Mouse (Mus musculus) neural tube, embryonic 14.5 days (tissue): ENCODE measurements at regions not wholly inside any gene's neighbourhood (a gene's known extent, or its start where the extent isn't known, plus 50 kb on each side); places are given as distances from the start of the nearest gene placed in this dataset.
"Not testable (repeated sequence)": the region's sequence is repeated elsewhere in the genome, so short reads cannot be mapped to it uniquely, and the experiment has no call there.

Experiments used
- ATAC-seq: fragments of 200-750 bp; cut with Nextera tagmentation; 2 replicates; pipeline ENCODE4 v1.8.0; 2017; ENCODE audit warnings: low read depth, mild to moderate bottlenecking, moderate TSS enrichment, moderate library complexity
- H3K27ac ChIP-seq: fragments of 300-500 bp; sonication (generic); 2 replicates; pipeline ENCODE4 v1.5.1; 2014; ENCODE audit warnings: low read depth, mild to moderate bottlenecking, control low read depth, low read length, moderate library complexity, mixed read lengths
- H3K27me3 ChIP-seq: fragments of 300-500 bp; sonication (generic); 2 replicates; pipeline ENCODE4 v1.6.1; 2014; ENCODE audit warnings: low read length; ENCODE audit not compliant: control insufficient read depth, insufficient read depth
- H3K36me3 ChIP-seq: fragments of 300-500 bp; sonication (generic); 2 replicates; pipeline ENCODE4 v1.6.1; 2014; ENCODE audit warnings: low read length, mixed read lengths; ENCODE audit not compliant: control insufficient read depth, insufficient read depth
- H3K4me1 ChIP-seq: fragments of 300-500 bp; sonication (generic); 2 replicates; pipeline ENCODE4 v1.6.1; 2014; ENCODE audit warnings: low read length; ENCODE audit not compliant: control insufficient read depth, insufficient read depth
- H3K4me2 ChIP-seq: fragments of 300-500 bp; sonication (generic); 2 replicates; pipeline ENCODE4 v1.6.1; 2014; ENCODE audit warnings: mild to moderate bottlenecking, low read depth, low read length, control low read depth
- H3K4me3 ChIP-seq: fragments of 300-500 bp; sonication (generic); 2 replicates; pipeline ENCODE4 v1.5.1; 2014; ENCODE audit warnings: low read depth, low read length, control low read depth, mixed read lengths
- H3K9ac ChIP-seq: fragments of 300-500 bp; sonication (generic); replicated peaks from 2 replicates; pipeline ENCODE4 v1.6.1; 2014; ENCODE audit warnings: low read depth, mild to moderate bottlenecking, control low read depth, low read length, mixed read lengths
- H3K9me3 ChIP-seq: fragments of 300-500 bp; sonication (generic); 2 replicates; pipeline ENCODE4 v1.6.1; 2016; ENCODE audit warnings: low read length; ENCODE audit not compliant: control insufficient read depth
- WGBS: fragments of 180-500 bp; shearing (Covaris S2); extraction: QIAGEN DNeasy Blood & Tissue Kit; methylation state at CpG from one replicate; pipeline ENCODE4 v1.1.7; 2014; 5-methylcytosine and 5-hydroxymethylcytosine counted together

DNA sequence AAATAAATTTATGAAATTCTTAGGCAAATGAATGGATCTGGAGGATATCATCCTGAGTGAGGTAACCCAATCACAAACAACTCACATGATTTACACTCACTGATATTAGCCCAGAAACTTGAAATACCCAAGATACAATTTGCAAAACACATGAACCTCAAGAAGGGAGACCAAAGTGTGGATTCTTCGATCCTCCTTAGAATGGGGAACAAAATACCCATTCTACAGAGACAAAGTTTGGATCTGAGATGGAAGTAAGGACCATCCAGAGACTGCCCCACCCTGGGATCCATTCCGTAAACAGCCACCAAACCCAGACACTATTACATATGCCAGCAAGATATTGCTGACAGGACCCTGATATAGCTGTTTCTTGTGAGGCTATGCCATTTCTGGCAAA is 971.2 kb downstream of the Agbl1 start:
- H3K36me3 ChIP-seq, H3K27me3 ChIP-seq, H3K9ac ChIP-seq, H3K9me3 ChIP-seq, H3K4me1 ChIP-seq, H3K27ac ChIP-seq, H3K4me2 ChIP-seq, ATAC-seq, H3K4me3 ChIP-seq: not testable (repeated sequence)
- WGBS: 95% methylated on average over 2 of the region's 2 CpGs

DNA sequence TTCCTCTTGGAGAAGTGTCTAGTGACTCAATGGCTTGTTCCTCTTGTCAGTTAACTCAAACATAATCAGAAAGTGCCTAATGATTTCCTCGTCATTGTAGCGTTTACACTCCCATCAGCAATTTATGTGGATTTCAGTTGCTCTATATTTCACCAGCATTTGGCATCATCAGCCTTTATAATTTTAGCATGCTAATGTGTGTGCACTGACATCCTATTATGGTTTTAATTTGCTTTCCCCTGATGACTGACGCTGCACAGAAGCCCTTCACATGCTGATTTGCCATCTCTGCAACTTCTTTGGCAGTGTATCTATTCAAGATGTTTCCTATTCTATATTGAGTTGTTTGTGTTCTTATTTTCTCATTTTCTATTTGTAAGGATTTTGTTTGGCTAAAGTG is 975.9 kb downstream of the Agbl1 start:
- Histone ChIP-seq H3K4me2 (no peak overlapping the region), H3K9ac (no peak overlapping the region), H3K4me3 (no peak overlapping the region), H3K27me3 (no peaks in the 10 kb centered on the region), H3K9me3 (no peaks in the 10 kb centered on the region), H3K27ac (no peak overlapping the region), H3K36me3 (no peaks in the 10 kb centered on the region), H3K4me1 (no peaks in the 10 kb centered on the region)
- WGBS: 47% methylated on average over 3 of the region's 3 CpGs
- no peak for ATAC-seq

DNA sequence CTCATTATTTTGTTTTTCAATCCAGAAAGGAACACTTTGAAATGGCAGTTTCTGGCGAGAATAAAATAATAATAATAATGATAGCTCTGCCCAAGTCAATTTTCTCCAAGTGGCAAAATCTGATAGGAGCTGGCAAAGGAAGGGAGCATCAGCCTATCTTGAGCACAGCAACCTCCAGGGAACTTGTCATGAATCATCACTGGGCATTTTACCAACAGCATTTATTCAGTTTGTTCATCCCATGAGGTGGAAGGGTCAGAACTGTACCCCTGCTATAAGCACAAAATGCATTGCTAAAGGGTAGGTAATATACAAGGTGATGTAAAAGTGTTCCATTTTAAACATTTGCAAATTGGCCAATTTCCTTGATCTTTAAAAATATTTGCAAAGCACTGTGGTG is 1019.7 kb downstream of the Agbl1 start:
- 56% methylated on average over 1 of the region's 1 CpGs for WGBS
- Histone ChIP-seq H3K9me3 (no peaks in the 10 kb centered on the region), H3K4me1 (no peaks in the 10 kb centered on the region), H3K9ac (no peak overlapping the region), H3K36me3 (no peaks in the 10 kb centered on the region), H3K4me3 (no peak overlapping the region), H3K4me2 (no peak overlapping the region), H3K27ac (no peak overlapping the region), H3K27me3 (no peaks in the 10 kb centered on the region)
- no peak for ATAC-seq

DNA sequence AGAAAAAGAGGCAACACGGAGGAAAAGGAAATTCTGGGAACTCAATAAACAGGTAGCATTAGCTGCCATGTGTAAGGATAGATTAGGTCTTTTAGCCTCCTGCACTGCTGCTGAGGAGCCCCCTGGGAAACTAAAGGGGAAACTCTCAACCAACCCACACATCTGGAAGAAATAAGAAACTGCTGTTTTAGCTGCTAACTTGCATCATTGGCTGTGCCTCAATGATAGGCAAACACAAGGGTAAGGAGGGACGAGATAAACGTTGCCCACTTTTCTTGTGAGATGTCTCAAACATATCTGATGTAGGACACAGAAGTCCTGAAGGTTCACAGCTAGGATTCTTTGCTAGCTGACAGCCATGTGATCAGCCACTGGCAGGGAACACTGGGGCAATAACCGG is 1058.0 kb downstream of the Agbl1 start:
- 80% methylated on average over 4 of the region's 4 CpGs for WGBS

DNA sequence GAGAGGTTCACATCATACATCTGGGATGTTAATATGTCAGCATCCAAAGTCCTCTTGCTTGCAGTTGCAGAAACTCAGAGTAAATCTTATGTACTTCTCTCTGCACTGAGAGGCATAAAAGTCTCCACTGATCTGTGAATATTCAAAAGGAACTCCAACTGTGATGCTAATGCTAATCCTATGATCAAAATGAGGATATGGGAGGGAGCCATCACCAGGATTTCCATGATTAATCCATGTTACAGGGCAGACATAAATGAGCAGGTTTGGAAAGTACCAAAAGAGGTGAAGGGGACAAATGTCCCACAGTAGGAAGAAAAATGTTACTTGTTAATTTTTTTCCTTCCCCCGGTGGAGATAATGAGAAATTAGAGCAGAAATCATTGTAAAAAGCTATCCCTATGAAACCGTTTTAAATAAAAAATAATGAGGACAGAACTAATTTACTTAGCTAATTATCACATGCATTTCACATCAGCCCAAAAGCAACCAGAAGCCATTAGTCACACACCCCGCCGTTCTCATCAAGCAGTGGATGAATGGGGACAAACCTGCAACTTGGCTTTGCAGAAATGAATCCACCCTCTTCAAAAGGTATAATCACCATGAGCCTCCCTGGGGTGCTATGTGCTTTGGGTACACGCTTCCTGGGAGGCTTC is 1065.4 kb downstream of the Agbl1 start:
- Histone ChIP-seq H3K36me3 (no peaks in the 10 kb centered on the region), H3K4me2 (no peak overlapping the region), H3K9me3 (no peaks in the 10 kb centered on the region), H3K4me3 (no peak overlapping the region), H3K4me1 (no peaks in the 10 kb centered on the region), H3K27me3 (no peaks in the 10 kb centered on the region), H3K27ac (no peak overlapping the region), H3K9ac (no peak overlapping the region)
- ATAC-seq: no peak
- 19% methylated on average over 5 of the region's 5 CpGs for WGBS

More for the DNA sequence above, 1058.0 kb downstream of the Agbl1 start:
- H3K9ac ChIP-seq: no peak overlapping the region
- H3K27me3 ChIP-seq: no peaks in the 10 kb centered on the region
- H3K36me3 ChIP-seq: no peaks in the 10 kb centered on the region
- H3K9me3 ChIP-seq: no peaks in the 10 kb centered on the region
- no peak overlapping the region for H3K4me2 ChIP-seq
- ATAC-seq: no peak
- no peak overlapping the region for H3K4me3 ChIP-seq
- no peaks in the 10 kb centered on the region for H3K4me1 ChIP-seq
- no peak overlapping the region for H3K27ac ChIP-seq

DNA sequence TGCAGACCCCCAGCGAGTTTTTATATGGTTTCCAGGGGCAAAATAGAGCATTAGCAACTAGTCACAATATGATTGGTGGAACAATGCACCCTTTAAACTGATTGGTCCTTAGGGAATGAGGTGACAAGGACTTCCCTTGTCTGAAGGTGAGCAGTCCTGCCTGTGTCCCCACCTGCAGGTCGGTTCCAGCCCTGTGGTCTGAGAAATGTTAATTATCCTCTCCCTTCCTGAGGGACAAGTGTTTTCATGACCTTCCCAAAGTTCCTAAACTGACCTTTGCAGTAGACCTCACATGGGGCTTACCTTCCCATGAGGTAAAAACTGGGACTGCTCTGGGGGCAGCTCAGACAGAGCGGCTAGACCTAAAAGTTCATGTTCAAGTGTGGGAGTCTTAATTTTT is 1073.5 kb downstream of the Agbl1 start:
- no peak overlapping the region for H3K4me2 ChIP-seq

DNA sequence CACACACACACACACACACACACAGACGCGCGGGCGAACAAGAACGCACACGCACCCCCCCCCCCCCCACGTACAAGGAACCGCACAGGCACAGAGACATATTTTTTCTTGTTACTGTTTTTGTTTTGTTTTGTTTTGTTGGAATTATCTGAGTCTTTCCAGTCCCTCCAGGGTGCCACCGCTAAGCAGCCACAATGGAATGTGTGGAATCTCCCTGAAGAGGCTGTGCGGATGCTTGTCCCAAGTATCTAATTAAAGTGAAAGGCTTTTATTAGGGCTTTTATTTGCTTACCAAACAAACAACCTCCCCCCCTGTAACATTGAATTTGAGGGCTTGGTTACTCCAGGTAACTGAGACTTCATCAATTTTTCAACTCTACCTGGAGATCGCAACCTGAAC is 1074.2 kb downstream of the Agbl1 start:
- no peaks in the 10 kb centered on the region for H3K27me3 ChIP-seq
- ATAC-seq: peak; percentile 49; the same call in 1 of the 2 replicates
- H3K36me3 ChIP-seq: no peaks in the 10 kb centered on the region
- H3K9me3 ChIP-seq: no peaks in the 10 kb centered on the region
- WGBS: 9% methylated on average over 5 of the region's 11 CpGs
- no peaks in the 10 kb centered on the region for H3K4me1 ChIP-seq
- H3K27ac ChIP-seq: no peak overlapping the region
- H3K4me2 ChIP-seq: peak overlapping the region; percentile 29; the same call in 1 of the 2 replicates
- no peak overlapping the region for H3K4me3 ChIP-seq
- H3K9ac ChIP-seq: no peak overlapping the region

More for the DNA sequence above, 1073.5 kb downstream of the Agbl1 start:
- H3K4me3 ChIP-seq: no peak overlapping the region
- no peak overlapping the region for H3K27ac ChIP-seq
- 43% methylated on average over 3 of the region's 3 CpGs for WGBS
- H3K4me1 ChIP-seq: no peaks in the 10 kb centered on the region
- H3K9me3 ChIP-seq: no peaks in the 10 kb centered on the region
- ATAC-seq: no peak
- H3K27me3 ChIP-seq: no peaks in the 10 kb centered on the region
- no peak overlapping the region for H3K9ac ChIP-seq
- no peaks in the 10 kb centered on the region for H3K36me3 ChIP-seq

DNA sequence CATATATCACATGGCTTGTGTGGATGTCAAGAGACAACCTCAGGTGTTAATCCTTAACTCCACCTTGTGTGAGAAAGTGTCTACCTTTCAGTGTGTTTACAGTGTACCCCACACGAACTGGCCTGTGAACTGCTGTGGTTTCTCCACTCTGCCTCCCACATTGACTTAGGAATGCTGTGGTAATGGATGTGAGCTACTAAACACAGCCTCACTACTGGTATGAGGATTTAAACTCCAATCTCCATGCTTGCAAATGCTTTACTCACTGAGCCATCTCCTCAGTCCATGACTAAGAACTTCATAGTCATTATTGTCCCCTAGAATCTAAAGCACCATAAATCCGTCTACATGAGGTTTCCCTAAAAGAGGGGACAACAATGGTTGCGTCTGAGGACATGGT is 1075.8 kb downstream of the Agbl1 start:
- Histone ChIP-seq H3K9ac (no peak overlapping the region), H3K9me3 (no peaks in the 10 kb centered on the region), H3K36me3 (no peaks in the 10 kb centered on the region), H3K4me2 (no peak overlapping the region), H3K4me3 (no peak overlapping the region), H3K4me1 (no peaks in the 10 kb centered on the region), H3K27me3 (no peaks in the 10 kb centered on the region), H3K27ac (no peak overlapping the region)
- no peak for ATAC-seq
- 37% methylated on average over 3 of the region's 3 CpGs for WGBS

DNA sequence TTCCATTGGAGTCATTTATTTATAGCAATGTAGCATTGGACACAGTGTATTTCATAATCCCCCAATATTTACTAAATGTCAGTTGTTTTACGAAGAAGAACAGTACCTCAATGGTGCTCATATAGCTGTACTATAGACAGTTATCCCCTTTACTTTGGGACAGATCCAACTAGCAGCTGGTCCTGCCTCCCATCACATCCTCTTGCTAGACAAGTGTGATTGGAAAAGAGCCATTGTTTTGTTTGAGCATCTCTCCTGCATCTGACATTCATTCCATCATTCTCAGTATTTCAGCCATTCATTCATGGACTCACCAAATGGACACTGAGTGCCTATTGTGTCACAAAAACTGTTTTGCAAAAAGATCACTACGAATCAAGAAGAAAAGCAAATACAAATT is 1082.0 kb downstream of the Agbl1 start:
- H3K9ac ChIP-seq: no peak overlapping the region
- H3K27me3 ChIP-seq: no peaks in the 10 kb centered on the region
- H3K27ac ChIP-seq: no peak overlapping the region
- H3K4me1 ChIP-seq: no peaks in the 10 kb centered on the region
- no peaks in the 10 kb centered on the region for H3K9me3 ChIP-seq
- no peak for ATAC-seq
- no peaks in the 10 kb centered on the region for H3K36me3 ChIP-seq
- 85% methylated on average over 2 of the region's 2 CpGs for WGBS
- no peak overlapping the region for H3K4me3 ChIP-seq
- no peak overlapping the region for H3K4me2 ChIP-seq
